Mouse (Mus musculus) urinary bladder, postnatal 36 days (tissue): ENCODE results near the gene Capn11.

Experiments
- DNase-seq, 2 experiments: peaks; one replicate each; pipeline ENCODE4 v3.0.0; 2022; ENCODE audit warnings: low spot score in 2 of 2, mixed read lengths in 1 of 2

The Capn11 gene

GRCm38 (mm10) chr17:45598891-45599290, 60.2 kb downstream of the Capn11 start:
- no peak for DNase-seq

GRCm38 (mm10) chr17:45598376-45598775, 60.7 kb downstream of the Capn11 start:
- DNase-seq, result no peak

- no peak for DNase-seq
Observed at GRCm38 (mm10) chr17:45597787-45598186, 61.3 kb downstream of the Capn11 start.

- peak; percentile 58 to 84 for DNase-seq
Observed at GRCm38 (mm10) chr17:45596631-45597396, 62.3 kb downstream of the Capn11 start.

- no peak for DNase-seq
Observed at GRCm38 (mm10) chr17:45595736-45596390, 63.3 kb downstream of the Capn11 start.

- DNase-seq, result peak; percentile 64 to 72
Observed at GRCm38 (mm10) chr17:45594881-45595735, 64.0 kb downstream of the Capn11 start.

- no peak for DNase-seq
Observed at GRCm38 (mm10) chr17:45594195-45594594, 64.9 kb downstream of the Capn11 start.

- no peak for DNase-seq
Observed at GRCm38 (mm10) chr17:45593479-45593878, 65.6 kb downstream of the Capn11 start.

GRCm38 (mm10) chr17:45592606-45593431, 66.3 kb downstream of the Capn11 start:
- no peak for DNase-seq

- DNase-seq, result no peak
Observed at GRCm38 (mm10) chr17:45591701-45592605, 67.2 kb downstream of the Capn11 start.

- no peak for DNase-seq
Observed at GRCm38 (mm10) chr17:45590410-45590809, 68.7 kb downstream of the Capn11 start.

GRCm38 (mm10) chr17:45589844-45590243, 69.3 kb downstream of the Capn11 start:
- no peak for DNase-seq

GRCm38 (mm10) chr17:45589236-45589635, 69.9 kb downstream of the Capn11 start:
- DNase-seq, result no peak

- no peak for DNase-seq
Observed at GRCm38 (mm10) chr17:45588370-45588769, 70.8 kb downstream of the Capn11 start.

- DNase-seq, result no peak
Observed at GRCm38 (mm10) chr17:45586449-45586837, 72.7 kb downstream of the Capn11 start.

- DNase-seq, result no peak
Observed at GRCm38 (mm10) chr17:45585725-45586448, 73.2 kb downstream of the Capn11 start.

- DNase-seq, result peak; percentile 51 to 74
Observed at GRCm38 (mm10) chr17:45584939-45585678, 74.0 kb downstream of the Capn11 start.

GRCm38 (mm10) chr17:45584096-45584896, 74.8 kb downstream of the Capn11 start:
- DNase-seq, result peak; percentile 45 to 85
